ENCODE assay signal across 8 mouse cellular contexts in the genomic region with DNA sequence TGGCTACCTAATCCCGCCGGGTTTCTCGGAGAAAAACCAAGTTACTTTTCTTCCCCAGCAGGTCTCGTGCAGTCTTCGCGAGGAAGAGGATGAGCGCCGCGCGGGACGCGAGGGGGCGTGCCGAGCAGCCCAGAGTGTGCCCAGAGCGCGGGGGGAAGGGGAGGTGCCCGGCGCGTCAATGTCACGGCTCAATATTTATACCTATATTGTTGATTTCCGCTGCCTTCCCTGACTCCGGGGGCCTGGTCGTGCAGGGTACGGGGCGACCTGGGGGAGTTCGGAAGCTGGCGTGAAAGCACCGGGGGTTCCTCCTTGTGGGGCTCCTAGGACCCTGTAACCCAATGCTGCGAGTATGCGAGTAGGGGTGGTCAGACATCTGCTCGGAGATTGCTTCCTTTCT.
A peak's percentile ranks its signal among the peaks of the same experiment; 100 is the strongest.
DNase-seq lines count a peak whose midpoint lies in the region; ATAC-seq and TF ChIP-seq lines count a peak whose summit lies in the region.

No protein-coding gene starts in this region.

- ATAC-seq in heart, postnatal 0 days (ENCODE audit: insufficient read depth, low read depth): peak; percentile 52
- no peak for ATAC-seq in frontal cortex, adult (ENCODE audit: low TSS enrichment)

- under 1% methylated on average over 31 of the region's 31 CpGs for WGBS in cerebellum, adult 2 months
- 0% methylated on average over 30 of the region's 31 CpGs for WGBS in heart, postnatal 0 days
- under 1% methylated on average over 31 of the region's 31 CpGs for WGBS in limb, embryonic 10.5 days

- H3K27ac ChIP-seq in cerebellum, adult 2 months (ENCODE audit: insufficient read depth, low read length): no peak overlapping the region
- no peak overlapping the region for H3K27ac ChIP-seq in heart, postnatal 0 days (ENCODE audit: low read depth)
- H3K27ac ChIP-seq in limb, embryonic 10.5 days: no peak overlapping the region; the same call in 1 of the 2 replicates

- no peak for TF ChIP-seq CTCF in cerebellum, adult 2 months (IDR thresholded peaks at IDR 0.05; ENCODE audit: borderline replicate concordance, insufficient read depth, low read depth, low read length)
- TF ChIP-seq CTCF in heart, postnatal 0 days (IDR thresholded peaks at IDR 0.05; ENCODE audit: low read depth): no peak

- H3K4me2 ChIP-seq in heart, postnatal 0 days (ENCODE audit: low read depth, low read length): peak overlapping the region; percentile 84
- no peak overlapping the region for H3K4me2 ChIP-seq in myocyte (ENCODE audit: low read depth)

- DNase-seq in cerebellum, adult 2 months: peak; percentile 15 to 27
- DNase-seq in cerebellum, adult 11 months: no peak
- DNase-seq in urinary bladder, postnatal 14 days (ENCODE audit: low spot score): peak; percentile 23
- no peak for DNase-seq in urinary bladder, postnatal 36 days (ENCODE audit: low spot score in 2 of 2)
- DNase-seq in heart, postnatal 0 days (ENCODE audit: low spot score): no peak
- peak; percentile 61 for DNase-seq in limb, embryonic 10.5 days (ENCODE audit: low spot score)

- H3K4me3 ChIP-seq in cerebellum, adult 2 months (replicated peaks; ENCODE audit: insufficient read depth, low read depth, low read length): peak overlapping the region; percentile 48
- peak overlapping the region; percentile 57 for H3K4me3 ChIP-seq in heart, postnatal 0 days (ENCODE audit: low read depth, low read length)
- H3K4me3 ChIP-seq in limb, embryonic 10.5 days: peak overlapping the region; percentile 63
- peak overlapping the region; percentile 18 for H3K4me3 ChIP-seq in myocyte

- no peaks in the 10 kb centered on the region for H3K36me3 ChIP-seq in heart, postnatal 0 days (replicated peaks; ENCODE audit: control insufficient read depth, insufficient read depth, low read length)
- no peaks in the 10 kb centered on the region for H3K36me3 ChIP-seq in limb, embryonic 10.5 days
- no peaks in the 10 kb centered on the region for H3K36me3 ChIP-seq in myocyte (ENCODE audit: control insufficient read depth, insufficient read depth)

- no peak overlapping the region for H3ac ChIP-seq in myocyte (ENCODE audit: control insufficient read depth, insufficient read length)

- TF ChIP-seq EP300 in heart, postnatal 0 days (IDR thresholded peaks at IDR 0.05; ENCODE audit: low read depth): no peak

- no peaks in the 10 kb centered on the region for H3K9me3 ChIP-seq in heart, postnatal 0 days (replicated peaks; ENCODE audit: control insufficient read depth, low read length)
- H3K9me3 ChIP-seq in limb, embryonic 10.5 days (replicated peaks): no peaks in the 10 kb centered on the region

- H3K4me1 ChIP-seq in cerebellum, adult 2 months (ENCODE audit: control insufficient read depth, insufficient read depth, low read length): no peaks in the 10 kb centered on the region
- 0 out of 2 replicates have a peak, but pooled peaks cover 5% of the 10 kb centered on the region for H3K4me1 ChIP-seq in heart, postnatal 0 days (ENCODE audit: control insufficient read depth, insufficient read depth)
- peaks cover 25% of the 10 kb centered on the region for H3K4me1 ChIP-seq in limb, embryonic 10.5 days

- H3K27me3 ChIP-seq in cerebellum, adult 2 months (ENCODE audit: control insufficient read depth, insufficient read depth, low read length): peaks cover 1% of the 10 kb centered on the region; the same call in 1 of the 2 replicates
- peaks cover 28% of the 10 kb centered on the region for H3K27me3 ChIP-seq in heart, postnatal 0 days (ENCODE audit: control insufficient read depth, insufficient read depth, low read length)
- H3K27me3 ChIP-seq in limb, embryonic 10.5 days (ENCODE audit: low read depth, poor library complexity, severe bottlenecking): peaks cover 49% of the 10 kb centered on the region
- H3K27me3 ChIP-seq in myocyte (ENCODE audit: control insufficient read depth, insufficient read depth, insufficient read length): no peaks in the 10 kb centered on the region

- no peaks in the 10 kb centered on the region for H3K79me2 ChIP-seq in myocyte (ENCODE audit: control insufficient read depth, insufficient read depth)

- no peak for TF ChIP-seq POLR2A in cerebellum, adult 2 months (IDR thresholded peaks at IDR 0.05; ENCODE audit: borderline replicate concordance, insufficient read depth, low read length)
- TF ChIP-seq POLR2A in myocyte (IDR thresholded peaks at IDR 0.05; ENCODE audit: insufficient read length, low read depth): no peak

- H3K9ac ChIP-seq in heart, postnatal 0 days (replicated peaks; ENCODE audit: low read depth, low read length): peak overlapping the region; percentile 37; the same call in 1 of the 2 replicates

TF ChIP-seq in myocyte, 11 proteins besides CTCF, POLR2A, EP300 and RAD21:
- TF ChIP-seq USF1 (IDR thresholded peaks at IDR 0.05; ENCODE audit: low read depth) (no peak), CEBPB (IDR thresholded peaks at IDR 0.05; ENCODE audit: insufficient read depth, poor library complexity, severe bottlenecking) (no peak), MYOG (IDR thresholded peaks at IDR 0.05; ENCODE audit: control insufficient read depth in 1 of 3, insufficient read depth in 1 of 3, insufficient read length in 2 of 3, low read depth in 2 of 3) (no peak), REST (IDR thresholded peaks at IDR 0.05; ENCODE audit: insufficient read depth, insufficient read length) (no peak), MAX (IDR thresholded peaks at IDR 0.05; ENCODE audit: low read depth) (no peak), SRF (IDR thresholded peaks at IDR 0.05; ENCODE audit: control insufficient read depth, insufficient read length, low read depth) (no peak), POLR2AphosphoS2 (IDR thresholded peaks at IDR 0.05; ENCODE audit: insufficient read length, low read depth) (no peak), E2F4 (IDR thresholded peaks at IDR 0.05; ENCODE audit: insufficient read depth) (no peak), TCF12 (IDR thresholded peaks at IDR 0.05; ENCODE audit: insufficient read depth, poor library complexity, severe bottlenecking) (no peak), MYOD1 (IDR thresholded peaks at IDR 0.05; ENCODE audit: control insufficient read depth in 1 of 3, insufficient read length in 2 of 3, low read depth in 2 of 3) (no peak), TCF3 (IDR thresholded peaks at IDR 0.05; ENCODE audit: insufficient read length, low read depth) (no peak)

Comparison
In these comparisons a context has a peak if more than half of its experiments do, and no peak if none do; other contexts are left out.
1. DNase-seq: peak in cerebellum, adult 2 months (2 of 2), urinary bladder, postnatal 14 days (single experiment) and limb, embryonic 10.5 days (single experiment); none in cerebellum, adult 11 months (single experiment), urinary bladder, postnatal 36 days (0 of 2) and heart, postnatal 0 days (single experiment).
2. Peak in every context shown above with its lines, with median percentiles within 50 percentile points of each other: H3K4me3 ChIP-seq.